Mouse (Mus musculus) liver, adult 2 months (tissue): ENCODE measurements around the gene Prune2. TPM values are rescaled to one million over a fixed set of nuclear protein-coding genes. Genes with fewer than 3 reads are reported as not detected.

ENCODE experiments used
- DNase-seq: peaks from one replicate; pipeline ENCODE4 v3.0.0-alpha.2; 2011; ENCODE audit warnings: low read depth, low spot score; ENCODE audit errors: extremely low read depth
- H3K27ac ChIP-seq: fragments of 200-500 bp; replicated peaks from 2 replicates; pipeline ENCODE4 v1.5.1; 2012; ENCODE audit warnings: low read depth, mild to moderate bottlenecking, control low read depth, inconsistent platforms, low read length; ENCODE audit not compliant: insufficient read depth
- H3K27me3 ChIP-seq: fragments of 200-500 bp; 2 replicates; pipeline ENCODE4 v1.6.1; 2012; ENCODE audit warnings: mild to moderate bottlenecking, moderate library complexity, low read length, inconsistent platforms; ENCODE audit not compliant: control insufficient read depth, insufficient read depth
- H3K36me3 ChIP-seq: fragments of 200-500 bp; 2 replicates; pipeline ENCODE4 v1.6.1; 2012; ENCODE audit warnings: low read length, inconsistent platforms; ENCODE audit not compliant: control insufficient read depth, insufficient read depth
- H3K4me1 ChIP-seq: fragments of 200-500 bp; 2 replicates; pipeline ENCODE4 v1.6.1; 2011; ENCODE audit warnings: low read length; ENCODE audit not compliant: control insufficient read depth, insufficient read depth
- H3K4me3 ChIP-seq: fragments of 200-500 bp; 2 replicates; pipeline ENCODE4 v1.5.1; 2011; ENCODE audit warnings: low read depth, mild to moderate bottlenecking, control low read depth, low read length, moderate library complexity; ENCODE audit not compliant: insufficient read depth
- H3K79me2 ChIP-seq: fragments of 200-500 bp; 2 replicates; pipeline ENCODE4 v1.6.1; 2012; ENCODE audit warnings: inconsistent platforms, mild to moderate bottlenecking, low read length, moderate library complexity; ENCODE audit not compliant: control insufficient read depth, insufficient read depth
- H3K9ac ChIP-seq: fragments of 200-500 bp; 2 replicates; pipeline ENCODE4 v1.6.1; 2012; ENCODE audit warnings: low read depth, mild to moderate bottlenecking, control low read depth, inconsistent platforms, low read length
- CTCF ChIP-seq: fragments of 200-500 bp; IDR thresholded peaks from 2 replicates; pipeline ENCODE4 v1.5.1; 2011; ENCODE audit warnings: low read depth, low read length, control low read depth
- POLR2A ChIP-seq: fragments of 200-500 bp; IDR thresholded peaks from 2 replicates; pipeline ENCODE4 v1.6.1; 2011; ENCODE audit warnings: low read length, control low read depth; ENCODE audit not compliant: insufficient read depth; ENCODE audit errors: extremely low read depth
- WGBS: fragments of 180-500 bp; shearing (Covaris S2); methylation state at CpG from one replicate; pipeline ENCODE4 v1.1.7; 2018; 5-methylcytosine and 5-hydroxymethylcytosine counted together
- polyA plus RNA-seq: library from polyadenylated mRNA; depleted of rRNA; stranded (reverse); fragments of >200 nt; gene quantifications from 2 replicates; pipeline ENCODE4 v1.2.3, GENCODE M21; 2012; rRNA removed
- total RNA-seq: library from RNA; depleted of rRNA; stranded (reverse); fragments of >200 nt; gene quantifications from 2 replicates; pipeline ENCODE4 v1.2.3, GENCODE M21; 2014; rRNA removed

Gene Prune2
- total RNA-seq: 0.55 and 0.74 TPM in 2 replicates
- 0.06 TPM in 1 of 2 replicates, not detected in the other for polyA plus RNA-seq

GRCm38 (mm10) chr19:16955613-16956271, at the start of gene Prune2:
Prune2 (plus strand) TSS chr19:16956118.
- Histone ChIP-seq H3K79me2 (no peaks in the 10 kb centered on the region), H3K36me3 (no peaks in the 10 kb centered on the region), H3K9ac (no peak within 1 kb of the TSS), H3K4me3 (no peak within 1 kb of the TSS), H3K27ac (no peak within 1 kb of the TSS), H3K4me1 (no peaks in the 10 kb centered on the region), H3K27me3 (peaks cover 7% of the 10 kb centered on the region)
- TF ChIP-seq CTCF (no peak), POLR2A (no peak)
- WGBS: 2% methylated on average over 36 of the region's 36 CpGs
- no peak for DNase-seq

- H3K4me3 ChIP-seq: no peak overlapping the region
- H3K36me3 ChIP-seq: no peaks in the 10 kb centered on the region
- no peak overlapping the region for H3K27ac ChIP-seq
- H3K4me1 ChIP-seq: no peaks in the 10 kb centered on the region
- DNase-seq: no peak
- TF ChIP-seq POLR2A (no peak), CTCF (no peak)
- 73% methylated on average over 5 of the region's 5 CpGs for WGBS
- no peak overlapping the region for H3K9ac ChIP-seq
- H3K79me2 ChIP-seq: no peaks in the 10 kb centered on the region
- H3K27me3 ChIP-seq: no peaks in the 10 kb centered on the region
Observed at GRCm38 (mm10) chr19:16911507-16911906, 44.4 kb upstream of the Prune2 start.

DNA sequence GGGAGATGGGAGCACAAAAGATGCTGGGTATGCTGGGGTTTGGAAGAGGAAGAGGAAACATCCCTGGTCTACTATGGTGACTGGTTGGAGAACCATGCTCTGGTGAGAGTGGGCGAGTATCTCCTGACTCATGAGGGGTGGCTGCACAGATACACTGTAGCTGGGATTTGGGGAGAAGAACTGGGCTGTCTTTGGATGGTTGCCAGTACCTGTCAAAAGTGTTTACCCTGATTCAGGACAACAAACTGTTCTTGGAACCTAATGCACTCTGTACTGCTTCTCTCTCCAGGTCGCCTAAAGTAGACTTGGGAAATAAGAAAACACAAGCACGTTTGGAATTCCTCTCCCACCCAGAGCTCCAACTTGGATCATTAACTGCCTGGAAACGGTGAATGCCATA, 31.4 kb upstream of the Prune2 start:
- TF ChIP-seq CTCF (no peak), POLR2A (no peak)
- no peaks in the 10 kb centered on the region for H3K27me3 ChIP-seq
- no peaks in the 10 kb centered on the region for H3K79me2 ChIP-seq
- H3K9ac ChIP-seq: no peak overlapping the region
- no peak overlapping the region for H3K4me3 ChIP-seq
- H3K4me1 ChIP-seq: no peaks in the 10 kb centered on the region
- DNase-seq: no peak
- no peak overlapping the region for H3K27ac ChIP-seq
- no peaks in the 10 kb centered on the region for H3K36me3 ChIP-seq
- 49% methylated on average over 4 of the region's 4 CpGs for WGBS

DNA sequence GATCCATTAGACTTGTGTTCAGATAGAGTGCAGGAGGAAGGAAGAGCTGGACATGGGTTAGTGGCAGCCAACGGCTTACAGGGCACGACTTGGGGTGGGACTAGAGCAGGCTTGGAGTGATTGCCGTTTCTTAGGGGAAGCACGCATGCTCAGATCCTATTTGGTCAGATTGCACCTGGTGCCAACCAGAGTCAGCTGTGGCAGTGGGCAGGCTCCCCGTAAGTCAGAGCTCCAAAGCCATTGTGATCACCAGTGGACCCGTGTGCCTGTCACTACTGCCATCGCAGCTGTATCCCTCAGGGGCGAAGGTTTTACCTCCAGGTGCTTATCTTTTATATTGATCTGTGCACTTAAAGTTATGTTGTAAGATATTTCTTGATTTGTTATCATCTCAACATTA, 21.3 kb upstream of the Prune2 start:
- H3K27ac ChIP-seq: no peak overlapping the region
- WGBS: 81% methylated on average over 8 of the region's 8 CpGs
- no peak for DNase-seq
- no peaks in the 10 kb centered on the region for H3K4me1 ChIP-seq
- no peak overlapping the region for H3K9ac ChIP-seq
- no peaks in the 10 kb centered on the region for H3K79me2 ChIP-seq
- H3K4me3 ChIP-seq: no peak overlapping the region
- TF ChIP-seq POLR2A (no peak), CTCF (no peak)
- no peaks in the 10 kb centered on the region for H3K27me3 ChIP-seq
- no peaks in the 10 kb centered on the region for H3K36me3 ChIP-seq

DNA sequence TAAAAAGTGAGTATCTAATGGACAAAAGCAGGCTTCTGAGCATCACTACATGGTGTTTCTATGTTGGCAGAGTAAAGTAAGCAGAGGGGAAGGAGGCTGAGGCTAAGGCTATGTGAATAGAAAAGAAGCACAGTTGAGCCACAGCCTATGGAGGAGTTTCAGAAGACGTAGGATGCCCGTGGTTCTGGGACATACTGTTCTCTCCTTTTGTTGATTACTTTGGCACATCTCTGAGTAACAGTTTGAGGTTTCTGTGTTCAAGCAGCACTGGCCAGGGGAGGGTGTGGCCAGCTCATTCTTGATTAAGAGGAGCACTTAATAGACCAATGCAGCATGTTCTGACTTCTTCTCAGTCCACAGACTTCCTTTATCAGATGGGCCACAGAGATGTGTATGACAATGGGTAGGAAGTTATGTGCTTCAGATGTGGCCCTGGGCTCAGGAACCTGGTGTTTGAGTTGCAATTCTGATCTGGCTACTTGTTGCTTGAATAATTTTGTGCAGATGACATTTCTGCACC, 7.1 kb upstream of the Prune2 start:
- no peak overlapping the region for H3K4me3 ChIP-seq
- no peaks in the 10 kb centered on the region for H3K79me2 ChIP-seq
- DNase-seq: no peak
- H3K36me3 ChIP-seq: no peaks in the 10 kb centered on the region
- H3K9ac ChIP-seq: no peak overlapping the region
- no peaks in the 10 kb centered on the region for H3K27me3 ChIP-seq
- H3K27ac ChIP-seq: no peak overlapping the region
- WGBS: 88% methylated on average over 2 of the region's 2 CpGs
- TF ChIP-seq POLR2A (no peak), CTCF (no peak)
- no peaks in the 10 kb centered on the region for H3K4me1 ChIP-seq

- TF ChIP-seq CTCF (no peak), POLR2A (no peak)
Observed at GRCm38 (mm10) chr19:16949341-16949740, 6.6 kb upstream of the Prune2 start.

More at GRCm38 (mm10) chr19:16949341-16949740, 6.6 kb upstream of the Prune2 start:
- Histone ChIP-seq H3K4me3 (no peak overlapping the region), H3K27ac (no peak overlapping the region), H3K27me3 (no peaks in the 10 kb centered on the region), H3K4me1 (no peaks in the 10 kb centered on the region), H3K79me2 (no peaks in the 10 kb centered on the region), H3K36me3 (no peaks in the 10 kb centered on the region), H3K9ac (no peak overlapping the region)
- DNase-seq: no peak
- 84% methylated on average over 2 of the region's 2 CpGs for WGBS
